Mouse (Mus musculus) CH12.LX (cell line): Measurements from ENCODE around the gene Scrn1. TPM values are rescaled to one million over a fixed set of nuclear protein-coding genes. Genes with fewer than 3 reads are reported as not detected.

ENCODE experiments used
- DNase-seq: peaks from one replicate; pipeline ENCODE4 v3.0.0-alpha.2; 2013; ENCODE audit errors: extremely low read depth
- H3K27ac ChIP-seq: 2 replicates; pipeline ENCODE4 v1.5.1; 2012; ENCODE audit warnings: low read depth, mild to moderate bottlenecking, control low read depth, moderate library complexity; ENCODE audit not compliant: insufficient read depth
- H3K27me3 ChIP-seq: replicated peaks from 2 replicates; pipeline ENCODE3; 2012; ENCODE audit warnings: inconsistent platforms
- H3K36me3 ChIP-seq, 2 experiments: replicated peaks in 1 of 2; 2 replicates each; pipeline versions ENCODE3 to v1.6.1; 2012; ENCODE audit warnings: inconsistent platforms in 1 of 2, low read length in 1 of 2, mild to moderate bottlenecking in 1 of 2, mixed read lengths in 1 of 2, moderate library complexity in 1 of 2; ENCODE audit not compliant: control insufficient read depth in 1 of 2, insufficient read depth in 1 of 2
- H3K4me1 ChIP-seq, 2 experiments: 2 replicates each; pipeline ENCODE4 v1.6.1; 2012; ENCODE audit warnings: inconsistent platforms in 1 of 2, moderate library complexity in 1 of 2; ENCODE audit not compliant: insufficient read depth in 2 of 2, control insufficient read depth in 1 of 2
- H3K4me2 ChIP-seq: 2 replicates; pipeline ENCODE4 v1.6.1; 2012; ENCODE audit warnings: low read depth, mild to moderate bottlenecking, control low read depth; ENCODE audit not compliant: poor library complexity, insufficient read depth, severe bottlenecking
- H3K4me3 ChIP-seq, 3 experiments: fragments of 150-350 bp in 1 of 3; sonication (generic) in 1 of 3; replicated peaks in 1 of 3; 2 replicates each; pipeline versions ENCODE3 to v1.5.1; 2011 to 2012; ENCODE audit warnings: low read depth in 2 of 3, low read length in 2 of 3, mild to moderate bottlenecking in 2 of 3, moderate library complexity in 2 of 3, control low read depth in 1 of 3, improper control_type of control experiment in 1 of 3, inconsistent platforms in 1 of 3, mixed read lengths in 1 of 3; ENCODE audit not compliant: poor library complexity in 1 of 3
- H3K79me2 ChIP-seq: replicated peaks from 2 replicates; pipeline ENCODE4 v1.6.1; 2012; ENCODE audit warnings: mild to moderate bottlenecking, moderate library complexity; ENCODE audit not compliant: control insufficient read depth, poor library complexity, insufficient read depth, severe bottlenecking; ENCODE audit errors: extremely low read depth
- H3K9ac ChIP-seq: 2 replicates; pipeline ENCODE4 v1.6.1; 2012; ENCODE audit warnings: low read depth, mild to moderate bottlenecking, control low read depth, moderate library complexity; ENCODE audit not compliant: insufficient read depth
- H3K9me3 ChIP-seq: replicated peaks from 2 replicates; pipeline ENCODE3; 2012; ENCODE audit warnings: low read length, inconsistent platforms, mixed read lengths
- BHLHE40 ChIP-seq: IDR thresholded peaks from 2 replicates; pipeline ENCODE4 v1.6.1; 2011; ENCODE audit warnings: mild to moderate bottlenecking, low read depth, low read length, improper control_type of control experiment
- CHD1 ChIP-seq: IDR thresholded peaks from 2 replicates; pipeline ENCODE4 v1.6.1; 2012; ENCODE audit warnings: low read depth, low read length, improper control_type of control experiment, inconsistent platforms
- CHD2 ChIP-seq: IDR thresholded peaks from 2 replicates; pipeline ENCODE4 v1.6.1; 2011; ENCODE audit warnings: low read length, improper control_type of control experiment
- CTCF ChIP-seq, 2 experiments: IDR thresholded peaks in 1 of 2; conservative IDR thresholded peaks in 1 of 2; 2 replicates each; pipeline ENCODE4 v1.5.1; 2011 to 2012; ENCODE audit warnings: low read depth in 2 of 2, low read length in 2 of 2, improper control_type of control experiment in 1 of 2, inconsistent platforms in 1 of 2, mild to moderate bottlenecking in 1 of 2, moderate library complexity in 1 of 2
- E2F4 ChIP-seq: IDR thresholded peaks from 2 replicates; pipeline ENCODE4 v1.6.1; 2011; ENCODE audit warnings: low read depth, low read length, improper control_type of control experiment; ENCODE audit not compliant: insufficient replicate concordance
- ELF1 ChIP-seq: IDR thresholded peaks from 2 replicates; pipeline ENCODE4 v1.6.1; 2014; ENCODE audit warnings: low read depth, mild to moderate bottlenecking, inconsistent platforms, low read length, improper control_type of control experiment
- EP300 ChIP-seq: IDR thresholded peaks from 2 replicates; pipeline ENCODE4 v1.6.1; 2011; ENCODE audit warnings: low read length, improper control_type of control experiment
- HCFC1 ChIP-seq: IDR thresholded peaks from 2 replicates; pipeline ENCODE4 v1.6.1; 2012; ENCODE audit warnings: low read depth, mild to moderate bottlenecking, inconsistent platforms, low read length, improper control_type of control experiment
- JUN ChIP-seq: IDR thresholded peaks from 2 replicates; pipeline ENCODE4 v1.6.1; 2011; ENCODE audit warnings: low read depth, mild to moderate bottlenecking, low read length, improper control_type of control experiment, moderate library complexity; ENCODE audit not compliant: insufficient read depth
- MEF2A ChIP-seq: IDR thresholded peaks from 2 replicates; pipeline ENCODE4 v1.6.1; 2014; ENCODE audit warnings: low read depth, mild to moderate bottlenecking, inconsistent platforms, low read length, improper control_type of control experiment, borderline replicate concordance
- MXI1 ChIP-seq: IDR thresholded peaks from 2 replicates; pipeline ENCODE4 v1.6.1; 2011; ENCODE audit warnings: mild to moderate bottlenecking, low read depth, low read length, improper control_type of control experiment
- MYC ChIP-seq: IDR thresholded peaks from 2 replicates; pipeline ENCODE4 v1.6.1; 2011; ENCODE audit warnings: low read depth, mild to moderate bottlenecking, improper control_type of control experiment, low read length
- NELFE ChIP-seq: IDR thresholded peaks from 2 replicates; pipeline ENCODE4 v1.6.1; 2011; ENCODE audit warnings: low read depth, low read length, improper control_type of control experiment
- RAD21 ChIP-seq: IDR thresholded peaks from 2 replicates; pipeline ENCODE4 v1.6.1; 2011; ENCODE audit warnings: low read depth, mild to moderate bottlenecking, low read length, improper control_type of control experiment, moderate library complexity
- RCOR1 ChIP-seq: conservative IDR thresholded peaks from 2 replicates; pipeline ENCODE4 v1.6.1; 2012; ENCODE audit warnings: low read depth, mild to moderate bottlenecking, inconsistent platforms, low read length, improper control_type of control experiment
- SIN3A ChIP-seq: IDR thresholded peaks from 2 replicates; pipeline ENCODE4 v1.6.1; 2012; ENCODE audit warnings: low read length, improper control_type of control experiment, inconsistent platforms
- SMC3 ChIP-seq: IDR thresholded peaks from 2 replicates; pipeline ENCODE4 v1.6.1; 2011; ENCODE audit warnings: low read depth, low read length, improper control_type of control experiment
- ZNF384 ChIP-seq: IDR thresholded peaks from 2 replicates; pipeline ENCODE4 v1.6.1; 2012; ENCODE audit warnings: low read depth, low read length, improper control_type of control experiment, inconsistent platforms
- dilution Hi-C: fragments of 300-500 bp; cut with MboI; formaldehyde crosslinking; loops from 2 replicates; pipeline ENCODE4 v1.14.3; 2020; ENCODE audit warnings: low sequenced_read_pairs; ENCODE audit not compliant: extremely low pct_unique_long_range_greater_than_20kb, extremely low pct_ligation_motif_present
- in situ Hi-C: fragments of 300-500 bp; cut with MboI; formaldehyde crosslinking; loops from 3 replicates; pipeline ENCODE4 v1.14.3; 2019; ENCODE audit warnings: low sequenced_read_pairs, low pct_ligation_motif_present, low pct_unique_long_range_greater_than_20kb, mixed read lengths
- polyA plus RNA-seq: library from polyadenylated mRNA; unstranded; fragments of >175 nt; gene quantifications from 2 replicates; pipeline ENCODE4 v1.2.1, GENCODE M21; 2012; ENCODE audit warnings: low read depth; ENCODE audit not compliant: insufficient read length
- total RNA-seq, 2 experiments: library from RNA; depleted of rRNA; stranded (reverse); fragments of 300-350 nt in 1 of 2; fragments of >200 nt in 1 of 2; gene quantifications; 2 replicates each; pipeline ENCODE4 v1.2.3; 2012 to 2014

Scrn1 gene
- total and polyA plus RNA-seq, 3 experiments = 0.04 TPM; not detected in 2

DNA sequence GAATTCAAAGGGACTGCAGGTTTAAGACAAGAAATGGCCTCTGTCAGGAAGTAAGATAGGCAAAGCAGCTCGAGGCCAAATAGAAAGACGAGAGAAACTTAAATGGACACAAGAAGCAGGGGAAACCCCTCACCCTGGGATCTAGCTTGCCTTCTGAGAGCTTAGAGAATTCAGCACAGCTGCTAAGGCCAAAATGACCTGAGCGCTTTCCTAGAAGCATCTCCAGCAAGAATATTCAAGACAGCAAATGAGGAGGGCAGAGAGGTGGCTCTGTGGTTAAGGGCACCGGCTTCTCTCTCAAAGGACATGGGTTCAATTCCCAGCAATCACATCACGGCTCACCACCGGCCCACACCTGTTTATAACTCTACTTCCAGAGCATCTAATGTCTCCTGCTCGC lies 29.2 kb downstream of the Scrn1 start (continued):
- no peak for TF ChIP-seq CHD2
- TF ChIP-seq RAD21 = no peak
- TF ChIP-seq E2F4 = no peak

DNA sequence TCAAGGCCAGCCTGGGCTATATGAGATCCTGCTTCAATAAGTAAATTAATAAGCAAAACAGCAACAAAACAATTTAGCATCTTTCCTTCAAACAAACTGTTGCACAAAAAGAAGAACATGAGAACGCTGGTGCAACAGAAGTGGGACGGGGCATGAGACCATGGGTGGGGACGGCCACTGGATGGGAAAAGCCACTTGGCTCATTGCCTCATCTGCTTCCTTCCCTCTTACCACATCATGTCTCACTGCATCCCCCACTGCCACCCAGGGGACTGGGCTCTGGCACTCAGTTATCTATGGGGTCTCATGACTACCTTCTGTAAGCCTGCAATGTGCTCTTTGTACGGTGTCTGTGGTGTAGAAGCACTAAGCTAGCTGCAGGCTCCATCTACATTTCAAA lies 30.8 kb downstream of the Scrn1 start:
- Histone ChIP-seq H3K9ac (no peak overlapping the region), H3K36me3 (no peaks in the 10 kb centered on the region), H3K4me3 (no peak overlapping the region), H3K9me3 (no peaks in the 10 kb centered on the region), H3K79me2 (no peaks in the 10 kb centered on the region), H3K4me2 (0 out of 2 replicates have a peak overlapping the region, but pooled peaks have one; percentile 14), H3K27ac (no peak overlapping the region), H3K4me1 (peaks cover 26 to 65% of the 10 kb centered on the region in 2 experiments), H3K27me3 (no peaks in the 10 kb centered on the region)
- dilution Hi-C loops = no loop called here
- DNase-seq = no peak
- in situ Hi-C loops = no loop called here
- TF ChIP-seq EP300 = no peak
- no peak for TF ChIP-seq MEF2A
- TF ChIP-seq HCFC1 = no peak
- TF ChIP-seq CHD1 = no peak
- TF ChIP-seq SIN3A = no peak
- no peak for TF ChIP-seq ELF1
- TF ChIP-seq RCOR1 = no peak
- no peak for TF ChIP-seq RAD21
- TF ChIP-seq MYC = no peak
- TF ChIP-seq SMC3 = no peak
- no peak for TF ChIP-seq JUN

DNA sequence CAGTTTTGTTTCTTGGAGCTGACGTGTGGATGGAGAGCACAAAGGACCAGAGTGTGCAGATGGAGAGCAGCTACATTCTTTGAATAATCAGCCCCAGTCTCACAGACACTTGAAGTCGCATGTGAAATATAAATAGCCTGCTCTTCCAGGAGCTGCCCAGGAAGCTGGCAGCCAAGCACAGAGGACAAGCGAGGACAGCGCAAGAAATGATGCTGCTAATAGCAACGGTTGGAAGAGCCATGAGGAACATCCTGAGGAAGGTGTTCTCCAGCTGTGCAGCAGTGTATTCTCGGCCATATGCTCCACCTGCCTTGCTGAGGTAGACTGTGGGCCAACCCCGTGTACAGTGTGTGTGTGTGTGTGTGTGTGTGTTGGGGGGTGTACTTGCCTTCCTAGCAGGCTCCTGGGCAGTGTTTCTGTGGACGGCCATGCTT lies 35.2 kb downstream of the Scrn1 start:
- Histone ChIP-seq H3K4me1 (peaks cover 22 to 41% of the 10 kb centered on the region in 2 experiments), H3K36me3 (no peaks in the 10 kb centered on the region), H3K79me2 (no peaks in the 10 kb centered on the region), H3K9me3 (no peaks in the 10 kb centered on the region), H3K27me3 (no peaks in the 10 kb centered on the region), H3K27ac (no peak overlapping the region), H3K4me2 (no peak overlapping the region), H3K4me3 (no peak overlapping the region), H3K9ac (no peak overlapping the region)
- TF ChIP-seq BHLHE40 (no peak), MXI1 (no peak), ZNF384 (no peak), CTCF (conservative IDR thresholded peaks at IDR 0.05 in 1 of 2, IDR thresholded peaks at IDR 0.05 in 1 of 2; ENCODE audit: low read depth in 2 of 2, low read length in 2 of 2) (no peak), NELFE (no peak)
- DNase-seq = no peak
- dilution Hi-C loops = no loop called here
- in situ Hi-C loops = no loop called here
